Mouse (Mus musculus): Measurements from ENCODE around the gene Cd1d1. TPM values are rescaled to one million over a fixed set of nuclear protein-coding genes. Genes with fewer than 3 reads are reported as not detected.
A peak's percentile ranks its signal among the peaks of the same experiment; 100 is the strongest.

Cd1d1 gene
- 12.3 and 12.4 TPM in 2 replicates for total RNA-seq (2012; rRNA removed)

DNA sequence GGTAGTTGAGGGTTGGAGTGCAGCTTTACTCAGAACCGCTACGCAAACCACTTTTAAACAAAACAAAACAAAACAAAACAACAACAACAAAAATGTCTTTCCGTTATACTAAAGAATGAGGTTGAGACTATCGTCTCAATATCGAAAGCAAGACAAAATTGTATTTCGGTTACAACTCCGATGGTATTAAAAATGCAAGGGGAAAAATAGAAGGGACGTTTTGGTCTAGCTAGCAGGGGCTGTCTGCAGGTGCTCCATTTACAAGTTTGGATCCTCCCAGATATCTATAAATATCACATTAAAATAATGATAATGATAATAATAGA, at the start of gene Cd1d1:
Gene Cd1d1 (minus strand): TSS at position 27 of the 326 bp plus-strand sequence.
- no peak for DNase-seq (ENCODE audit: low read depth, low spot score)
- TF ChIP-seq CHD2 (IDR thresholded peaks at IDR 0.05; ENCODE audit: low read depth, low read length) = no peak
- H3K9ac ChIP-seq (ENCODE audit: insufficient read depth, low read depth, low read length, poor library complexity, severe bottlenecking) = peak within 1 kb of the TSS; percentile 54; the same call in 1 of the 2 replicates
- in situ Hi-C loops (cut with MboI; ENCODE audit: low sequenced_read_pairs in 2 of 2, unreplicated experiment in 2 of 2) = no loop called here
- H3K36me3 ChIP-seq (ENCODE audit: control insufficient read depth, insufficient read depth, low read length, poor library complexity, severe bottlenecking) = no peaks in the 10 kb centered on the region
- H3K27ac ChIP-seq (ENCODE audit: insufficient read depth, low read depth, low read length, poor library complexity, severe bottlenecking) = no peak within 1 kb of the TSS
- peak within 1 kb of the TSS; percentile 48 to 81 for H3K4me3 ChIP-seq (ENCODE audit: insufficient read depth in 1 of 2, low read depth in 1 of 2, low read length in 2 of 2, poor library complexity in 1 of 2, severe bottlenecking in 1 of 2)
- peaks cover 2% of the 10 kb centered on the region in 2 experiments; a peak in 1 of 4 replicates for H3K4me1 ChIP-seq (ENCODE audit: control insufficient read depth in 2 of 2, insufficient read depth in 2 of 2, low read length in 2 of 2, poor library complexity in 1 of 2)
- no peaks in the 10 kb centered on the region for H3K9me3 ChIP-seq (ENCODE audit: control insufficient read depth, insufficient read depth, low read depth, low read length)

DNA sequence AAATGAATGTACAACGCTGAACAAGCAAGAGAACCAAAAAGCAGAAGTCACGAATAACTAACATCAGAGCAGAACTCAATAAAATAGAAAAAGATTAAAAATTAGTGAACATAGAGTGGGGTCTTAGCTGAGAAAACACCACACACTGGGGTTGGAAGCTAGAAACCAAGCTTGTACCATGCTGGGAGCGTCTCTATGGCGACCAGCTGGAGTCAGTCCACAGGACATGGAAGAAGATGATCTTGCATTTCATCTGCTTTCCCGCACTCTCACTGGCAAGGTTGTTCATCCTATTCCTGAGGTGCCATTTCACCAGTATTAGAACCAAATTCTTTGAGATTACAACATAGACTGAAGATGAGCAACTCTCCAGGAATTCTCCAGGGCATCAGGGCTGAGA, 48.6 kb upstream of the Cd1d1 start:
- Histone ChIP-seq H3K9ac (ENCODE audit: insufficient read depth, low read depth, low read length, poor library complexity, severe bottlenecking) (no peak overlapping the region), H3K4me1 (ENCODE audit: control insufficient read depth in 2 of 2, insufficient read depth in 2 of 2, low read length in 2 of 2, poor library complexity in 1 of 2) (no peaks in the 10 kb centered on the region), H3K4me3 (ENCODE audit: insufficient read depth in 1 of 2, low read depth in 1 of 2, low read length in 2 of 2, poor library complexity in 1 of 2, severe bottlenecking in 1 of 2) (no peak overlapping the region), H3K9me3 (ENCODE audit: control insufficient read depth, insufficient read depth, low read depth, low read length) (no peaks in the 10 kb centered on the region), H3K27ac (ENCODE audit: insufficient read depth, low read depth, low read length, poor library complexity, severe bottlenecking) (no peak overlapping the region), H3K36me3 (ENCODE audit: control insufficient read depth, insufficient read depth, low read length, poor library complexity, severe bottlenecking) (no peaks in the 10 kb centered on the region)
- no peak for DNase-seq (ENCODE audit: low read depth, low spot score)
- TF ChIP-seq CHD2 (IDR thresholded peaks at IDR 0.05; ENCODE audit: low read depth, low read length) (no peak), HCFC1 (IDR thresholded peaks at IDR 0.05; ENCODE audit: borderline replicate concordance, insufficient read depth, low read length) (no peak), ZC3H11A (IDR thresholded peaks at IDR 0.05; ENCODE audit: borderline replicate concordance, low read depth, low read length) (no peak), MAFK (IDR thresholded peaks at IDR 0.05; ENCODE audit: insufficient read depth, low read depth, low read length) (no peak), ZNF384 (IDR thresholded peaks at IDR 0.05; ENCODE audit: low read depth, low read length) (no peak)
- in situ Hi-C loops (cut with MboI; ENCODE audit: low sequenced_read_pairs in 2 of 2, unreplicated experiment in 2 of 2) = no loop called here

DNA sequence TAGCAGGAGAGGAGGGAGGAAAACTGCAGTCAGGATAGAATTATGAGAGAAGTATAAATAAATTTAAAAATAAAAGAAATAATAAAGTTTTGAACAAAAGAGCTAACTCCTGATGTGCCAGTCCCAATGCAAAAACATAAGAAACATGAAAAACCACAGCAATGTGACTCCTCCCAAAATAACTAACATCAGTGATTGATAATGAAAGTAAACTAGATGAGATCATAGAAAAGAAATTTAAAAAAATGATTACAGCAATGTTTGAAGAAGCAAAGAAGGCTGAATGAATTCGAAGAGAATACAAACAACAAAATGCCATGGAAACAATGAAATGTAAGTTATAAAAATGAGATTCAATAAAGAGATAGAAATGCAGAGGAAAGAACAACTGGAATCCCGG, 42.5 kb upstream of the Cd1d1 start:
- H3K9me3 ChIP-seq (ENCODE audit: control insufficient read depth, insufficient read depth, low read depth, low read length) = no peaks in the 10 kb centered on the region
- H3K9ac ChIP-seq (ENCODE audit: insufficient read depth, low read depth, low read length, poor library complexity, severe bottlenecking) = no peak overlapping the region
- peaks cover 0 to 4% of the 10 kb centered on the region in 2 experiments; a peak in 1 of 4 replicates for H3K4me1 ChIP-seq (ENCODE audit: control insufficient read depth in 2 of 2, insufficient read depth in 2 of 2, low read length in 2 of 2, poor library complexity in 1 of 2)
- in situ Hi-C loops (cut with MboI; ENCODE audit: low sequenced_read_pairs in 2 of 2, unreplicated experiment in 2 of 2) = no loop called here
- TF ChIP-seq HCFC1 (IDR thresholded peaks at IDR 0.05; ENCODE audit: borderline replicate concordance, insufficient read depth, low read length) = no peak
- no peak for TF ChIP-seq ZNF384 (IDR thresholded peaks at IDR 0.05; ENCODE audit: low read depth, low read length)
- TF ChIP-seq MAFK (IDR thresholded peaks at IDR 0.05; ENCODE audit: insufficient read depth, low read depth, low read length) = no peak
- no peak for TF ChIP-seq CHD2 (IDR thresholded peaks at IDR 0.05; ENCODE audit: low read depth, low read length)
- no peak for TF ChIP-seq ZC3H11A (IDR thresholded peaks at IDR 0.05; ENCODE audit: borderline replicate concordance, low read depth, low read length)
- no peak for DNase-seq (ENCODE audit: low read depth, low spot score)
- no peaks in the 10 kb centered on the region for H3K36me3 ChIP-seq (ENCODE audit: control insufficient read depth, insufficient read depth, low read length, poor library complexity, severe bottlenecking)
- H3K27ac ChIP-seq (ENCODE audit: insufficient read depth, low read depth, low read length, poor library complexity, severe bottlenecking) = no peak overlapping the region
- H3K4me3 ChIP-seq (ENCODE audit: insufficient read depth in 1 of 2, low read depth in 1 of 2, low read length in 2 of 2, poor library complexity in 1 of 2, severe bottlenecking in 1 of 2) = no peak overlapping the region

DNA sequence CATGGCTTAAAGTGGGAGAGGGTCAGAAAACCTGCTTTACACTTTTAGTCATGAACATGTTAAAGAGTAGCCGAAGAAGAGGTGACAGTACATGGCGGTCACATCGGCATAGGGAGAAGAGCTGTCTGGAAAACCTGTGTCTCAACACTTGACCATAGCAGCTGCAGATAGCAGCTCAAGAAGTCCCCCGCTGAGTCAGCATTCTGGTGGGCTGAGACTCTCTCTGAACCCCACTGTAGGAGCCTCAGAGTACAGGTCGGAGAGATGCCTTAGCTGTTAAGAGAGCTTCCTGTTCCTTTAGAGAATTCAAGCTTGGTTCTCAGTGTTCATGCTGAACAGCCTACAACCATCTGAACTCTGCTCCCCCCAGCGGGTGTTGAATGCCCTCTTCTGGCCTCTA, 39.3 kb upstream of the Cd1d1 start:
- Histone ChIP-seq H3K9me3 (ENCODE audit: control insufficient read depth, insufficient read depth, low read depth, low read length) (no peaks in the 10 kb centered on the region), H3K27ac (ENCODE audit: insufficient read depth, low read depth, low read length, poor library complexity, severe bottlenecking) (no peak overlapping the region), H3K4me1 (ENCODE audit: control insufficient read depth in 2 of 2, insufficient read depth in 2 of 2, low read length in 2 of 2, poor library complexity in 1 of 2) (peaks cover 0 to 8% of the 10 kb centered on the region in 2 experiments; a peak in 3 of 4 replicates), H3K9ac (ENCODE audit: insufficient read depth, low read depth, low read length, poor library complexity, severe bottlenecking) (no peak overlapping the region), H3K36me3 (ENCODE audit: control insufficient read depth, insufficient read depth, low read length, poor library complexity, severe bottlenecking) (no peaks in the 10 kb centered on the region), H3K4me3 (ENCODE audit: insufficient read depth in 1 of 2, low read depth in 1 of 2, low read length in 2 of 2, poor library complexity in 1 of 2, severe bottlenecking in 1 of 2) (no peak overlapping the region)
- no peak for DNase-seq (ENCODE audit: low read depth, low spot score)
- in situ Hi-C loops (cut with MboI; ENCODE audit: low sequenced_read_pairs in 2 of 2, unreplicated experiment in 2 of 2) = loop anchor here in 1 of 2 experiments (10.0 kb wide), 2 partner anchors 466 to 526 kb away; no protein-coding TSS in a partner anchor
- TF ChIP-seq ZC3H11A (IDR thresholded peaks at IDR 0.05; ENCODE audit: borderline replicate concordance, low read depth, low read length) (no peak), MAFK (IDR thresholded peaks at IDR 0.05; ENCODE audit: insufficient read depth, low read depth, low read length) (peak; percentile 88)

DNA sequence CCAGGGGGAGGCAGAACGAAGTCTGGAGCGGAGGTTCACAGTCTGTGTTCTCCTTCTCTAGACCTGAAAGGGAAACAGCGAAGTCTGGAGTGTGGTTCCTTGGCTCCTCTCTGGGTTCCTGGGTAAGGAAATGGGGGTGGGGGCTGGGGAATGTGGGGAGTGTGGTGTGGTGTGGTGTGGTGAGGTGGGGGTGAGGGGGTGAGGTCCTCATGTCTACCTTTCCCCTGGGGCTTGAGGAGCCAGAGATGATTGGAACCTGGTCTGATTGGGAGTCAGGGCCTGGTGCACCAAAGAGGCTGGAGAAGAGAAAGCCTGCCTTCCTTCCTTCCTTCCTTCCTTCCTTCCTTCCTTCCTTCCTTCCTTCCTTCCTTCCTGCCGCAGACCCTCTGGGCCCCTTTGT, 34.8 kb upstream of the Cd1d1 start:
- H3K9me3 ChIP-seq (ENCODE audit: control insufficient read depth, insufficient read depth, low read depth, low read length) = no peaks in the 10 kb centered on the region
- H3K4me1 ChIP-seq (ENCODE audit: control insufficient read depth in 2 of 2, insufficient read depth in 2 of 2, low read length in 2 of 2, poor library complexity in 1 of 2) = peaks cover 0 to 8% of the 10 kb centered on the region in 2 experiments; a peak in 3 of 4 replicates
- no peak overlapping the region for H3K4me3 ChIP-seq (ENCODE audit: insufficient read depth in 1 of 2, low read depth in 1 of 2, low read length in 2 of 2, poor library complexity in 1 of 2, severe bottlenecking in 1 of 2)
- H3K27ac ChIP-seq (ENCODE audit: insufficient read depth, low read depth, low read length, poor library complexity, severe bottlenecking) = peak overlapping the region; percentile 45; the same call in 1 of the 2 replicates
- no peaks in the 10 kb centered on the region for H3K36me3 ChIP-seq (ENCODE audit: control insufficient read depth, insufficient read depth, low read length, poor library complexity, severe bottlenecking)
- H3K9ac ChIP-seq (ENCODE audit: insufficient read depth, low read depth, low read length, poor library complexity, severe bottlenecking) = no peak overlapping the region
- TF ChIP-seq ZNF384 (IDR thresholded peaks at IDR 0.05; ENCODE audit: low read depth, low read length) = no peak
- TF ChIP-seq CHD2 (IDR thresholded peaks at IDR 0.05; ENCODE audit: low read depth, low read length) = no peak
- no peak for TF ChIP-seq MAFK (IDR thresholded peaks at IDR 0.05; ENCODE audit: insufficient read depth, low read depth, low read length)
- TF ChIP-seq ZC3H11A (IDR thresholded peaks at IDR 0.05; ENCODE audit: borderline replicate concordance, low read depth, low read length) = no peak
- no peak for TF ChIP-seq HCFC1 (IDR thresholded peaks at IDR 0.05; ENCODE audit: borderline replicate concordance, insufficient read depth, low read length)
- in situ Hi-C loops (cut with MboI; ENCODE audit: low sequenced_read_pairs in 2 of 2, unreplicated experiment in 2 of 2) = loop anchor here in 1 of 2 experiments (10.0 kb wide), 2 partner anchors 471 to 531 kb away; no protein-coding TSS in a partner anchor
- DNase-seq (ENCODE audit: low read depth, low spot score) = no peak
